Mouse (Mus musculus) lung, embryonic 16.5 days (tissue): ENCODE results near the gene Nacad. TPM values are rescaled to one million over a fixed set of nuclear protein-coding genes. Genes with fewer than 3 reads are reported as not detected.
A peak's percentile ranks its signal among the peaks of the same experiment; 100 is the strongest.

Experiments used
- ATAC-seq: fragments of 200-750 bp; cut with Nextera tagmentation; 2 replicates; pipeline ENCODE4 v1.8.0; 2017; ENCODE audit warnings: low read depth, mild to moderate bottlenecking, moderate library complexity
- H3K27ac ChIP-seq: fragments of 300-500 bp; sonication (generic); 2 replicates; pipeline ENCODE4 v1.5.1; 2014; ENCODE audit warnings: mild to moderate bottlenecking, control low read depth, low read length
- H3K27me3 ChIP-seq: fragments of 300-500 bp; sonication (generic); 2 replicates; pipeline ENCODE4 v1.6.1; 2014; ENCODE audit warnings: low read depth, low read length, mixed read lengths; ENCODE audit not compliant: control insufficient read depth, insufficient read depth
- H3K36me3 ChIP-seq: fragments of 300-500 bp; sonication (generic); 2 replicates; pipeline ENCODE4 v1.6.1; 2014; ENCODE audit warnings: low read length; ENCODE audit not compliant: control insufficient read depth, insufficient read depth
- H3K4me1 ChIP-seq: fragments of 300-500 bp; sonication (generic); replicated peaks from 2 replicates; pipeline ENCODE4 v1.6.1; 2014; ENCODE audit warnings: low read length, mixed read lengths; ENCODE audit not compliant: control insufficient read depth, insufficient read depth
- H3K4me2 ChIP-seq: fragments of 300-500 bp; sonication (generic); 2 replicates; pipeline ENCODE4 v1.6.1; 2014; ENCODE audit warnings: low read depth, low read length, control low read depth
- H3K4me3 ChIP-seq: fragments of 300-500 bp; sonication (generic); 2 replicates; pipeline ENCODE4 v1.5.1; 2014; ENCODE audit warnings: mild to moderate bottlenecking, low read length, control low read depth
- H3K9ac ChIP-seq: fragments of 300-500 bp; sonication (generic); 2 replicates; pipeline ENCODE4 v1.6.1; 2014; ENCODE audit warnings: low read length, control low read depth
- H3K9me3 ChIP-seq: fragments of 300-500 bp; sonication (generic); 2 replicates; pipeline ENCODE4 v1.6.1; 2016; ENCODE audit warnings: low read length; ENCODE audit not compliant: control insufficient read depth
- WGBS: fragments of 180-500 bp; shearing (Covaris S2); extraction: QIAGEN DNeasy Blood & Tissue Kit; methylation state at CpG from one replicate; pipeline ENCODE4 v1.1.7; 2014; 5-methylcytosine and 5-hydroxymethylcytosine counted together
- polyA plus RNA-seq: library from polyadenylated mRNA; unstranded; fragments of >200 nt; fragmentation: Nextera tagmentation; extraction: Ambion mirVana; gene quantifications from 2 replicates; pipeline ENCODE4 v1.2.1, GENCODE M21; 2015

Nacad gene
- polyA plus RNA-seq, 1 experiment from 2014 or later, result 1.6 TPM

DNA sequence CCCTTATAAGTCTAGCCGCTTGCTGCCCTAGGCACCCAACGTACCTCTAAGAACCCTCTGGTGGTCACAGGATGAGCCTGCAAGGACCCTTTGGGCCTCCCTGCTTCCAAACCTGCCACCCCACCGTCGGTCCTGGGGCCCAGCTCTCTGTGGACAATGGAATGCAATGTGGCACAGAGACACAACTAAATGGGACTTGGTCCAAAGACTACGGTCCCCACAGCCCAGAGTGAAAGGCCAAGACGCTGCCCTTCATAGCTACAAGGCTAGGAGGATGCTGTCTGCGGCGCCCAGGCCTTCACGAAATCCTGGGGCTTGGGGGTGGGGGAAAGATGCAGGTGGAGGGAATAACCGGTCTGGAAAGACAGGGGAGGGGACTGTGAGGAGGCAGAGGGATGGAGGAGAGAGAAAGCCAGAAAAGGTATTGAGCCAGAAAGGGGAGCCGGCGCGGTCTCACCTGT is 802 bp downstream of the Nacad start:
- Histone ChIP-seq H3K4me1 (peaks cover 24% of the 10 kb centered on the region), H3K36me3 (no peaks in the 10 kb centered on the region), H3K9ac (peak overlapping the region; percentile 43; the same call in 1 of the 2 replicates), H3K4me3 (peak overlapping the region; percentile 46), H3K4me2 (peak overlapping the region; percentile 68), H3K27ac (no peak overlapping the region), H3K27me3 (peaks cover 19% of the 10 kb centered on the region), H3K9me3 (no peaks in the 10 kb centered on the region)
- ATAC-seq, result no peak
- 17% methylated on average over 13 of the region's 13 CpGs for WGBS

DNA sequence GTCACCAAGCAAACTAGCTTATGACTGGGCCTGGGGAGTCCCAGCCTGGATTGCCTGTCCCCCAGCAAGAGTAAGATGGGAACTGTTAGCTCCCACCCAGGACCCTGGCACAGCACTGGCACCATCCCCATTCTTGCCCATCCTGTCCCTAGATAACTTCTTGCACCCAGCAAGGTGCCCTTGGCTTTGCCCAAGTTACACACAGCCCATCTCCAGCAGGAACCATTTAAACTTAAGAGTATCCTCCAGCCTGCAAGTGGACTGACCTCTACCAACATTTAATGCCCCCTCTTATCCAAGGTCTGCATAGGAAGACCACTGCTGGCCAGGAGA is 1.3 kb downstream of the Nacad start:
- peaks cover 24% of the 10 kb centered on the region for H3K4me1 ChIP-seq
- H3K9ac ChIP-seq, result no peak overlapping the region
- H3K36me3 ChIP-seq, result no peaks in the 10 kb centered on the region
- no peak overlapping the region for H3K27ac ChIP-seq
- H3K9me3 ChIP-seq, result no peaks in the 10 kb centered on the region
- H3K4me3 ChIP-seq, result no peak overlapping the region; the same call in 1 of the 2 replicates
- H3K27me3 ChIP-seq, result peaks cover 19% of the 10 kb centered on the region
- H3K4me2 ChIP-seq, result no peak overlapping the region
- ATAC-seq, result no peak

DNA sequence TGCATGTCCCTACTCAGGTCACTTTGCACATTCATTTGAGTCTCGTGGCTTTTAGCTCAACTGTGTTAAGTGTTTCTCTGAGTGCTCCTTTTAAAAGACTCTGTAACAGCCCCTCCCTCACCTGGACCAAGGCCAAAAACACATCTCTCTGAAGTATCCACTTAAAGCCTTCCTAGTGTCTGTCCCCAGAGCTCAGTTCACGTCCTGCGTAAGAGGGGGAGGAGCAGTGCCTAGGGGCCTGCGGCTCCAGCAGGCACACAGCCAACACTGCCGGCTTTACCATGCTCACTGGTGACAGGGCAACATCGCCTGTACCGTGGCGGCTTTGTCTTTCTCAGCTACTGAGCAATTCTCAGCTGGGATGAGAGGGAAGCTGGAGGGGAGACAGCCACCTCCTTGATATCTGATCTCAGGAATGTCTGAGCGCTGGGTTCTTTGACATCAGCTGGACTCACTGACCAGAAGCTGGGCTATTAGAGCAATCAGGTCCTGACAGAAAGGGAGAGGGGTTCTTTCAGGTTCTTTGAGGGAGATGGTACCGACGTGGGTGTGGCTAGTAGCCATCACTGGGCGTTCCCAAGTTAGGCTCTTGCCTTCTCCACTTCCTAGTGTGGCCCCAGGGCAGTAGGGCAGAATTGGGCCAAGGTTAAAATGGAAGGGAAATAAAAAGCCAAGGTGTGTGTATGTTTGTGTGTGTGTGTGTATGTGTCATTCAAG is 1.8 kb downstream of the Nacad start:
- H3K4me2 ChIP-seq, result peak overlapping the region; percentile 39
- H3K4me3 ChIP-seq, result no peak overlapping the region

DNA sequence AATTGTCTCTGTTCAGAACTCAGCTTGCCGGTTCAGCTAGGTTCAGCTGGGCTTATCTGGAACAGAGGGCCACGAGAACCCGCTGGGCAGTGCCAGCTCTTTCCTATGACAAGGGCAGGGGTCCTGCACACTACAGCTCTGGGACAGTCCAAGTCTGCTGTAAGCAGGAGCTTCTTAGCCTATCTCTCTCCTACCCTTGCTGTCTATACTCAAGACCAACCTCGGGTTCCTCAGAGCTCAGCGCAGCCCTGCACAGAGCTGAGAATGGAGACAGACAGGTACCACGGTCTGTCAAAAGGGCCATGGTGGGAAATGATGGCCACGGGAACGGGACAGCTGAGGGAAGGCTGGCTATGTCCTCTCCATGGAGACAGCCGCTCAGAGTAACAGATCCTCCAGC is 2.6 kb downstream of the Nacad start:
- no peak overlapping the region for H3K27ac ChIP-seq
- H3K9me3 ChIP-seq, result no peaks in the 10 kb centered on the region
- H3K27me3 ChIP-seq, result peaks cover 19% of the 10 kb centered on the region
- H3K36me3 ChIP-seq, result no peaks in the 10 kb centered on the region
- 63% methylated on average over 9 of the region's 9 CpGs for WGBS
- no peak overlapping the region for H3K9ac ChIP-seq
- no peak overlapping the region for H3K4me2 ChIP-seq
- no peak for ATAC-seq
- H3K4me1 ChIP-seq, result peaks cover 32% of the 10 kb centered on the region
- no peak overlapping the region for H3K4me3 ChIP-seq

More for the DNA sequence above, 1.8 kb downstream of the Nacad start:
- ATAC-seq, result peak; percentile 83
- peaks cover 19% of the 10 kb centered on the region for H3K27me3 ChIP-seq
- peaks cover 24% of the 10 kb centered on the region for H3K4me1 ChIP-seq
- no peaks in the 10 kb centered on the region for H3K36me3 ChIP-seq
- H3K9ac ChIP-seq, result 0 out of 2 replicates have a peak overlapping the region, but pooled peaks have one; percentile 42
- no peak overlapping the region for H3K27ac ChIP-seq
- no peaks in the 10 kb centered on the region for H3K9me3 ChIP-seq
- 11% methylated on average over 12 of the region's 12 CpGs for WGBS

DNA sequence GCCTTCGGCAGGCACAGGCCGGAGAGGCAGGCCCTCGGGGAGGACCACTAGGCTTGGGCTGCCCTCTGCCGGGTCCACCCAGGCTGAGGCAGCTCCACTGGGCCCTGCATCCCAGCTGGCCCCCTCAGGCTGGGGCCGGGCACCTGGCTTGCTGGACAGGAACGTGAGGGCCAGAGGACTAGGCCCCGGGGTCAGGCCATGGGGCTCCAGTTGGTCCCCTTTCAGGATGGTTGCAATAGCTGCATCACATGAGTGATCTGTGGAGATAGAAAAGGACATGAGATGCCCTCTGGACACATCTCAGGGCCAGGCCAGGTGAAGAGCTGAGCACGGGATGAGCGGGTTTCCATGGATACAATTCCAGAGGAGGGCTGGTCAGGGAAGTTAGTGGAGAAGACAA is 3.2 kb downstream of the Nacad start:
- WGBS, result 80% methylated on average over 9 of the region's 9 CpGs
- Histone ChIP-seq H3K27ac (no peak overlapping the region), H3K9ac (no peak overlapping the region), H3K4me1 (peaks cover 35% of the 10 kb centered on the region), H3K27me3 (peaks cover 19% of the 10 kb centered on the region), H3K4me2 (no peak overlapping the region), H3K36me3 (0 out of 2 replicates have a peak, but pooled peaks cover 3% of the 10 kb centered on the region), H3K4me3 (no peak overlapping the region), H3K9me3 (no peaks in the 10 kb centered on the region)
- no peak for ATAC-seq

- peaks cover 35% of the 10 kb centered on the region for H3K4me1 ChIP-seq
- 62% methylated on average over 20 of the region's 20 CpGs for WGBS
Measured at GRCm38 (mm10) chr11:6601649-6602480, 4.0 kb downstream of the Nacad start.

DNA sequence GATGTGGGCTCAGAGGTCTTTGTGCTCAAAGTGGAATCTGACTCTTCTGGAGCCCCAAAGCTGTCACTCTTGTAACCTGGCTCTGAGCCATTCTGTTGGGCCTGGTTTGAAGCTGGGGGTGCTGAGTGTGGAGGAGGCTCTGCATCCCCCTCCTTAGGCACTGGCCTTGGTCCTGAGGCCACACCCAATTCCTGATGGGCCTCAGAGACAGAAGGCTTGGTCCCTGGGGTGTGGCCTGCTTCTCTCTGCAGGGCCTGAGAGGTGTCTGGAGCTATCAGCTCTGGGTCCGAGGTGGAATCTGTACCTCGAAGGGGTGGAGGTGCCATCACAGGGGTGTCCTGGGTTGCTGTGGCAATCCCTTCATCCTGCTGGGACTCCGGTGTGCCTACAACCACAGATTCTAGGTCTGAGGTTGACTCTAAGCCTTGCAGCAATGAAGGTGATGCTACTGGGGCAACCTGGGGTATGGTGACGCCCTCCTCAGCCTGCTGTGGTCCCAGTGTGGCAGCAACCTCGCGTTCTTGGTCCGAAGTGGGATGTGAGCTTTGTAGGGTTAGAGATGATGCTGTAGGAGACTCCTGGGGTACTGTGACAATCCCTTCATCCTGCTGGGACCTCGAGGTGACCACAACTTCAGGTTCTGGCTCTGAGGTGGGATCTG is 5.4 kb downstream of the Nacad start:
- no peak for ATAC-seq
- no peak overlapping the region for H3K27ac ChIP-seq
- peaks cover 33% of the 10 kb centered on the region for H3K4me1 ChIP-seq
- 80% methylated on average over 8 of the region's 8 CpGs for WGBS
- H3K4me3 ChIP-seq, result no peak overlapping the region
- no peak overlapping the region for H3K4me2 ChIP-seq
- peaks cover 13% of the 10 kb centered on the region for H3K36me3 ChIP-seq
- no peaks in the 10 kb centered on the region for H3K9me3 ChIP-seq
- H3K27me3 ChIP-seq, result peaks cover 7% of the 10 kb centered on the region; the same call in 1 of the 2 replicates
- H3K9ac ChIP-seq, result no peak overlapping the region

More at GRCm38 (mm10) chr11:6601649-6602480, 4.0 kb downstream of the Nacad start:
- Histone ChIP-seq H3K36me3 (peaks cover 6% of the 10 kb centered on the region; the same call in 1 of the 2 replicates), H3K4me2 (no peak overlapping the region), H3K9ac (no peak overlapping the region), H3K27ac (no peak overlapping the region), H3K4me3 (no peak overlapping the region), H3K27me3 (peaks cover 18% of the 10 kb centered on the region), H3K9me3 (no peaks in the 10 kb centered on the region)
- ATAC-seq, result no peak

DNA sequence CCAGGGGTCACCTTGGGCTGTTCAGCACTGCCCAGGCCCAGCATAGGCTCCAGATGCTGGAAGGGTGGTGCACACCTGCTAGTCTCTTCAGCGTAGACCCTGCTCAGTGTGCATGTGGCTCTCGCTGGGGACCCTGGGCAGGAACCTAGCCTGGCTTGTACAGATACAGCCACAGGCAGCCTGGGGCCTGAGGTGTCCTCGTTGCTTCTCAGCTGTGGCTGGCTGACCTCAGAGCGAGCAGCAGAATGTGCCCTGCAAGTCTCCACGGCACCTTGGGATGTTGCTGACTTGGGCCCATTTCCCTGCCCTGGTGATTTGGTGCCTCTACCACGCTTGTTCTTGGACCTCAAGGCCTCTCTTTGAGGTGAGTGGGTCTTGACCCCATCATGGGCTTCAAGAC is 6.0 kb downstream of the Nacad start:
- H3K4me2 ChIP-seq, result no peak overlapping the region
- peaks cover 5% of the 10 kb centered on the region; the same call in 1 of the 2 replicates for H3K27me3 ChIP-seq
- no peak overlapping the region for H3K4me3 ChIP-seq
- H3K36me3 ChIP-seq, result peaks cover 15% of the 10 kb centered on the region
- H3K27ac ChIP-seq, result no peak overlapping the region
- ATAC-seq, result no peak
- H3K9ac ChIP-seq, result no peak overlapping the region
- H3K9me3 ChIP-seq, result no peaks in the 10 kb centered on the region
- 83% methylated on average over 6 of the region's 6 CpGs for WGBS
- peaks cover 27% of the 10 kb centered on the region for H3K4me1 ChIP-seq
